Mouse (Mus musculus): ENCODE measurements around the gene Gm10282. TPM values are rescaled to one million over a fixed set of nuclear protein-coding genes. Genes with fewer than 3 reads are reported as not detected.

Gm10282 gene
- total and polyA plus RNA-seq, 2 experiments from 2014 or later: 3.9 to 9.0 TPM

- H3K4me1 ChIP-seq (ENCODE audit: insufficient read depth, low read length): no peaks in the 10 kb centered on the region
- no peak overlapping the region for H3K4me2 ChIP-seq (ENCODE audit: low read depth, low read length, poor library complexity, severe bottlenecking)
- H3K27me3 ChIP-seq (ENCODE audit: insufficient read depth, low read length): no peaks in the 10 kb centered on the region
- DNase-seq (ENCODE audit: low spot score) (peak; percentile 29), ATAC-seq (ENCODE audit: low FRiP score) (no peak)
- H3K4me3 ChIP-seq (ENCODE audit: low read depth, low read length): no peak overlapping the region
- H3K27ac ChIP-seq (ENCODE audit: low read depth, low read length): no peak overlapping the region
- TF ChIP-seq CTCF (IDR thresholded peaks at IDR 0.05): no peak
- 30% methylated on average over 3 of the region's 3 CpGs for WGBS
- H3K9me3 ChIP-seq (ENCODE audit: low read length): no peaks in the 10 kb centered on the region
- no peaks in the 10 kb centered on the region for H3K36me3 ChIP-seq (ENCODE audit: insufficient read depth, low read length)
- no peak overlapping the region for H3K9ac ChIP-seq (replicated peaks; ENCODE audit: low read length, poor library complexity, severe bottlenecking)
These were observed 23.4 kb downstream of the Gm10282 start for GRCm38 (mm10) chr8:72281634-72282033.

- no peaks in the 10 kb centered on the region for H3K27me3 ChIP-seq (ENCODE audit: insufficient read depth, low read length)
- DNase-seq (ENCODE audit: low spot score): no peak
- ATAC-seq (ENCODE audit: low FRiP score): no peak
These were observed 25.9 kb downstream of the Gm10282 start for GRCm38 (mm10) chr8:72279151-72279550.

GRCm38 (mm10) chr8:72277244-72277643, 27.8 kb downstream of the Gm10282 start:
- Histone ChIP-seq H3K4me1 (ENCODE audit: insufficient read depth, low read length) (no peaks in the 10 kb centered on the region), H3K4me3 (ENCODE audit: low read depth, low read length) (no peak overlapping the region), H3K9ac (replicated peaks; ENCODE audit: low read length, poor library complexity, severe bottlenecking) (no peak overlapping the region), H3K27ac (ENCODE audit: low read depth, low read length) (no peak overlapping the region), H3K36me3 (ENCODE audit: insufficient read depth, low read length) (no peaks in the 10 kb centered on the region), H3K27me3 (ENCODE audit: insufficient read depth, low read length) (no peaks in the 10 kb centered on the region), H3K4me2 (ENCODE audit: low read depth, low read length, poor library complexity, severe bottlenecking) (no peak overlapping the region), H3K9me3 (ENCODE audit: low read length) (no peaks in the 10 kb centered on the region)
- DNase-seq (ENCODE audit: low spot score) (no peak), ATAC-seq (ENCODE audit: low FRiP score) (no peak)
- no peak for TF ChIP-seq CTCF (IDR thresholded peaks at IDR 0.05)
- WGBS: 87% methylated on average over 3 of the region's 3 CpGs

More at GRCm38 (mm10) chr8:72279151-72279550, 25.9 kb downstream of the Gm10282 start:
- Histone ChIP-seq H3K4me1 (ENCODE audit: insufficient read depth, low read length) (no peaks in the 10 kb centered on the region), H3K27ac (ENCODE audit: low read depth, low read length) (no peak overlapping the region), H3K36me3 (ENCODE audit: insufficient read depth, low read length) (no peaks in the 10 kb centered on the region), H3K4me3 (ENCODE audit: low read depth, low read length) (no peak overlapping the region), H3K9me3 (ENCODE audit: low read length) (no peaks in the 10 kb centered on the region), H3K4me2 (ENCODE audit: low read depth, low read length, poor library complexity, severe bottlenecking) (no peak overlapping the region), H3K9ac (replicated peaks; ENCODE audit: low read length, poor library complexity, severe bottlenecking) (no peak overlapping the region)
- 81% methylated on average over 7 of the region's 7 CpGs for WGBS
- TF ChIP-seq CTCF (IDR thresholded peaks at IDR 0.05): no peak

- DNase-seq (ENCODE audit: low spot score) (no peak), ATAC-seq (ENCODE audit: low FRiP score) (no peak)
- no peaks in the 10 kb centered on the region for H3K27me3 ChIP-seq (ENCODE audit: insufficient read depth, low read length)
- H3K4me3 ChIP-seq (ENCODE audit: low read depth, low read length): no peak overlapping the region
- H3K4me1 ChIP-seq (ENCODE audit: insufficient read depth, low read length): no peaks in the 10 kb centered on the region
- no peak overlapping the region for H3K27ac ChIP-seq (ENCODE audit: low read depth, low read length)
- H3K9ac ChIP-seq (replicated peaks; ENCODE audit: low read length, poor library complexity, severe bottlenecking): no peak overlapping the region
- TF ChIP-seq CTCF (IDR thresholded peaks at IDR 0.05): no peak
- WGBS: 74% methylated on average over 5 of the region's 5 CpGs
- no peaks in the 10 kb centered on the region for H3K9me3 ChIP-seq (ENCODE audit: low read length)
- H3K36me3 ChIP-seq (ENCODE audit: insufficient read depth, low read length): no peaks in the 10 kb centered on the region
- no peak overlapping the region for H3K4me2 ChIP-seq (ENCODE audit: low read depth, low read length, poor library complexity, severe bottlenecking)
These were observed 31.3 kb downstream of the Gm10282 start for GRCm38 (mm10) chr8:72273807-72274206.

GRCm38 (mm10) chr8:72273111-72273770, 31.8 kb downstream of the Gm10282 start:
- WGBS: 56% methylated on average over 1 of the region's 1 CpGs
- no peak for TF ChIP-seq CTCF (IDR thresholded peaks at IDR 0.05)
- no peak for ATAC-seq (ENCODE audit: low FRiP score)

GRCm38 (mm10) chr8:72272361-72272760, 32.7 kb downstream of the Gm10282 start:
- Histone ChIP-seq H3K9ac (replicated peaks; ENCODE audit: low read length, poor library complexity, severe bottlenecking) (no peak overlapping the region), H3K9me3 (ENCODE audit: low read length) (no peaks in the 10 kb centered on the region), H3K27me3 (ENCODE audit: insufficient read depth, low read length) (no peaks in the 10 kb centered on the region), H3K4me3 (ENCODE audit: low read depth, low read length) (no peak overlapping the region), H3K27ac (ENCODE audit: low read depth, low read length) (no peak overlapping the region), H3K36me3 (ENCODE audit: insufficient read depth, low read length) (no peaks in the 10 kb centered on the region), H3K4me2 (ENCODE audit: low read depth, low read length, poor library complexity, severe bottlenecking) (no peak overlapping the region), H3K4me1 (ENCODE audit: insufficient read depth, low read length) (no peaks in the 10 kb centered on the region)
- TF ChIP-seq CTCF (IDR thresholded peaks at IDR 0.05): peak; percentile 62
- ATAC-seq (ENCODE audit: low FRiP score) (no peak), DNase-seq (ENCODE audit: low spot score) (peak; percentile 36)
- WGBS: 33% methylated on average over 3 of the region's 3 CpGs

More at GRCm38 (mm10) chr8:72273111-72273770, 31.8 kb downstream of the Gm10282 start:
- Histone ChIP-seq H3K4me3 (ENCODE audit: low read depth, low read length) (no peak overlapping the region), H3K27ac (ENCODE audit: low read depth, low read length) (no peak overlapping the region), H3K36me3 (ENCODE audit: insufficient read depth, low read length) (no peaks in the 10 kb centered on the region), H3K9ac (replicated peaks; ENCODE audit: low read length, poor library complexity, severe bottlenecking) (no peak overlapping the region), H3K4me2 (ENCODE audit: low read depth, low read length, poor library complexity, severe bottlenecking) (no peak overlapping the region), H3K4me1 (ENCODE audit: insufficient read depth, low read length) (no peaks in the 10 kb centered on the region), H3K27me3 (ENCODE audit: insufficient read depth, low read length) (no peaks in the 10 kb centered on the region), H3K9me3 (ENCODE audit: low read length) (no peaks in the 10 kb centered on the region)
- DNase-seq (ENCODE audit: low spot score): no peak

Data from midbrain, postnatal 0 days (tissue).